Mouse (Mus musculus) thymus, adult 2 months (tissue): ENCODE measurements around the gene Bricd5. TPM values are rescaled to one million over a fixed set of nuclear protein-coding genes. Genes with fewer than 3 reads are reported as not detected.

Source experiments
- DNase-seq: peaks from one replicate; pipeline ENCODE4 v3.0.0; 2021
- H3K27ac ChIP-seq: fragments of 200-500 bp; 2 replicates; pipeline ENCODE4 v1.5.1; 2012; ENCODE audit warnings: low read length, control low read depth; ENCODE audit not compliant: control insufficient read depth, insufficient read depth
- H3K27me3 ChIP-seq: fragments of 200-500 bp; 2 replicates; pipeline ENCODE4 v1.6.1; 2012; ENCODE audit warnings: mild to moderate bottlenecking, low read length, moderate library complexity, mixed read lengths; ENCODE audit not compliant: control insufficient read depth, insufficient read depth
- H3K36me3 ChIP-seq: fragments of 200-500 bp; 2 replicates; pipeline ENCODE4 v1.6.1; 2012; ENCODE audit warnings: mild to moderate bottlenecking, low read length, moderate library complexity; ENCODE audit not compliant: control insufficient read depth, insufficient read depth
- H3K4me1 ChIP-seq: fragments of 200-500 bp; replicated peaks from 2 replicates; pipeline ENCODE4 v1.6.1; 2012; ENCODE audit warnings: low read length; ENCODE audit not compliant: control insufficient read depth, insufficient read depth
- H3K4me3 ChIP-seq: fragments of 200-500 bp; 2 replicates; pipeline ENCODE4 v1.5.1; 2012; ENCODE audit warnings: mild to moderate bottlenecking, low read length, control low read depth, moderate library complexity; ENCODE audit not compliant: control insufficient read depth, insufficient read depth
- CTCF ChIP-seq: fragments of 200-500 bp; IDR thresholded peaks from 2 replicates; pipeline ENCODE4 v1.5.1; 2012; ENCODE audit warnings: mild to moderate bottlenecking, control low read depth, low read length, moderate library complexity, borderline replicate concordance; ENCODE audit not compliant: control insufficient read depth, poor library complexity, insufficient read depth; ENCODE audit errors: extremely low read depth
- POLR2A ChIP-seq: fragments of 200-500 bp; IDR thresholded peaks from 2 replicates; pipeline ENCODE4 v1.6.1; 2012; ENCODE audit warnings: mild to moderate bottlenecking, low read length, control low read depth, moderate library complexity; ENCODE audit not compliant: control insufficient read depth, poor library complexity, insufficient read depth; ENCODE audit errors: extremely low read depth
- WGBS: fragments of 180-500 bp; shearing (Covaris S2); methylation state at CpG from one replicate; pipeline ENCODE4 v1.1.7; 2018; 5-methylcytosine and 5-hydroxymethylcytosine counted together
- polyA plus RNA-seq: library from polyadenylated mRNA; depleted of rRNA; stranded (reverse); fragments of >200 nt; gene quantifications from 2 replicates; pipeline ENCODE4 v1.2.3, GENCODE M21; 2012

Bricd5 gene
- polyA plus RNA-seq, 1 experiment: 0.97 TPM

DNA sequence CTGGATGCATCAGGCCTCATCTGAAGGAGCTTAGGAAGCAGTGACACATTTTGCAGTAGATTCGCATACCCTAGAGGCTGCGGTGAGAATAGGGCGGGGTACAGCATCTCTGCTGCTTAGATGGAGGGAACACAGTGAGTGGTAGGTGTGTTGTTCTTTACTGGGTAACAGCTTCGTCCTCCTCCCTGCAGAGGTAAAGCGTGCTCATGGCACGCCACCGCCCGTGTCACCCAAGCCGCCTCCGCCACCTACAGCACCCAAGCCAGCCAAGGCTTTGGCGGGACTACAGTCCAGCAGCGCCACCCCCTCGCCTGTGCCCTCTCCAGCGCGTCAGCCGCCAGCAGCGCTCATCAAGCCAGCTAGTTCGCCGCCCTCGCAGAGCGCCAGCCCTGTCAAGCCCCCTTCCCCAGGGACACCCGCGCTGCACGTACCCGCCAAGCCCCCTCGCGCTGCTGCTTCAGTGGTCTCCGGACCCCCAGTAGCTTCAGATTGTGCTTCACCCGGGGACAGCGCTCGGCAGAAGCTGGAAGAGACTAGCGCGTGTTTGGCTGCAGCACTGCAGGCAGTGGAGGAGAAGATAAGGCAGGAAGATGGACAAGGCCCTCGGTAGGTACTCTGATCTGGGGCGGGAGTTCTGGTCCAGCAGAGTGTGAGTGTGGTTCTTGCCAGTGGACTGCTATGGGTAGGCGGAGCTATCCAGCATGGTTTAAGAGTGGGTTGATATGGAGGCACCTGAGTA, 32.8 kb downstream of the Bricd5 start:
- peaks cover 21% of the 10 kb centered on the region for H3K36me3 ChIP-seq

DNA sequence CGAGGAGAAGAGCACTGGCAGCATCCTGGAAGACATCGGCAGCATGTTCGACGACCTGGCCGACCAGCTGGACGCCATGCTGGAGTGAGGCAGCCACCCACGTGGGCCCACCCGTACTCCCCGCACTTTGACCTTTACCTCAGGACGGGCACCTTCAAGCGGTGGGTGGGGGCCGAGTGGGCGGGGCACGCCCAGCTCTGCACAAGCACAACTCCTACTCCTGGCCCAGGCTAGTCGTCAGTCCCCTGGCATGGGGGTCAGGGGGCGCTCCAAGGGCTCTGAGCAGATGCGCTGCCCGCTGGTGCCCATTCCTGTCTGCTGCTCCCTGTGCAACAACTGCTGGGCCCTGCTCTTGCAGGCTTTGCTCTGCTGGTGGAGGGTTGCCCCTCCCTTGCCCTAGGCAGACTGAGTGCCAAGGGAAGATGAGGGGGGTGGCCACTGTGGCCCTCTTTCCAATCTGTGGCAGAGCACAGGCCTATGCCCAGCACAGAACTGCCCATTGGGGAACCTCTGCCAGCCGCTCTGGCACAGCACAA, 33.5 kb downstream of the Bricd5 start:
- Histone ChIP-seq H3K36me3 (peaks cover 22% of the 10 kb centered on the region), H3K4me1 (no peaks in the 10 kb centered on the region), H3K27me3 (no peaks in the 10 kb centered on the region), H3K27ac (no peak overlapping the region), H3K4me3 (no peak overlapping the region)
- TF ChIP-seq POLR2A (no peak), CTCF (no peak)
- DNase-seq: no peak
- 85% methylated on average over 19 of the region's 19 CpGs for WGBS

More for the DNA sequence above, 32.8 kb downstream of the Bricd5 start:
- H3K27me3 ChIP-seq: no peaks in the 10 kb centered on the region
- no peaks in the 10 kb centered on the region for H3K4me1 ChIP-seq
- no peak overlapping the region for H3K4me3 ChIP-seq
- no peak overlapping the region for H3K27ac ChIP-seq
- no peak for DNase-seq
- TF ChIP-seq POLR2A (no peak), CTCF (no peak)
- 67% methylated on average over 36 of the region's 36 CpGs for WGBS

DNA sequence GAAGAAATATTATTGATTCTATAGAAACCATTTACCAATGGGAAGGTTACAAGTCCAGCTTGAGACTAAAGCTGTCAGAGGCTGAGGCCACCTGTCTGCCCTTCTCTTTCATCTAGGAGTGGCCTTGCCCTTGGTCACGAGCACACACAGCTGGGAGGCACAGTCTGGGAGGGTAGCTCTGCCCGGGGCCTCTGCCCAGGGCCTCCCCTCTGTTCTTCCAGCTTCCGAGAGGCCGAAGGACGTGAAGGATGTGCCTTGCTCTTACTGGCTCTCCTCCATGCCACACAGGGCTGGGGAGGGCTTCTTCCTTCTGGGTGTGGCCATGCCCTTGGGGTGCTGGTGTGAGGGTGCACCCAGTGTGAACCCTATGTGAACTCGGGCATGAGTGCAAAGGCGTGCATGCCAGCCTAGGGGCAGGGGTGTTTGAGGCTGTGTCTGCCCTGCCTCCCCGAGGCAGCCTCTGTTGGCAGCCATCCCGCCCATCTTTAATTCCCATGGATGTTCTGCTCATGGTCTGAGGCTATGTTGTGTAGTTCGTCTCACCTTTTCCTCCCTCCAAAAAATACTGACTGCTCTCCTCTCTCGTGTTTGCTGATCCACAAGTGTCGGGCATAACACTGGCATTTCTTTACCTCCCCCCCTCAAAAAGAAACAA, 34.2 kb downstream of the Bricd5 start:
- no peak for DNase-seq
- H3K4me3 ChIP-seq: no peak overlapping the region
- peaks cover 22% of the 10 kb centered on the region for H3K36me3 ChIP-seq
- no peak overlapping the region for H3K27ac ChIP-seq
- H3K27me3 ChIP-seq: no peaks in the 10 kb centered on the region
- 94% methylated on average over 12 of the region's 12 CpGs for WGBS
- no peak for TF ChIP-seq CTCF
- no peak for TF ChIP-seq POLR2A
- no peaks in the 10 kb centered on the region for H3K4me1 ChIP-seq

DNA sequence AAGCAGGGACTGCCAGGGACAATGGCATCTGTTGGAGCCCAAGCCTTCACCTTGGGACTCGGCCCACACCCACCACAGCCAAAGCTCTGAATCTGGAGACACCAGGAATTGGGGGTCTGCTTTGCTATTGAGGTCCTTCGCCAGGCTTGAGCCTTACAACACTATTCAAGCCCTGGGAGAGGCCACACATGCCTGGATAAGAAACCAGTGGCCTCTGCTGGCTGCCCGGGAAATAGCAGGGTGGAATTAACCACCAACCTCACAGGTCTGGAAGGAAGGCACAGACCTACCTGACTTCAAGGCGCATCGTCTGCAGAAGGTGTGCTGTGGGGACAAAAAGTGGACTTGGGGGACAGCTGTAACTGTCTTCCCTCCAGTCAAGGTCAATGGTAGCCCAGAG, 39.9 kb downstream of the Bricd5 start:
- WGBS: 77% methylated on average over 5 of the region's 5 CpGs
- no peak overlapping the region for H3K4me3 ChIP-seq
- no peak overlapping the region for H3K27ac ChIP-seq

GRCm38 (mm10) chr17:24514270-24515257, 40.9 kb downstream of the Bricd5 start:
- Histone ChIP-seq H3K27ac (no peak overlapping the region), H3K36me3 (peaks cover 52% of the 10 kb centered on the region), H3K4me1 (no peaks in the 10 kb centered on the region), H3K27me3 (no peaks in the 10 kb centered on the region), H3K4me3 (no peak overlapping the region)
- DNase-seq: no peak
- WGBS: 97% methylated on average over 24 of the region's 24 CpGs
- TF ChIP-seq CTCF (no peak), POLR2A (no peak)

More for the DNA sequence above, 39.9 kb downstream of the Bricd5 start:
- TF ChIP-seq POLR2A (no peak), CTCF (0 out of 2 replicates have a peak, but pooled peaks have one; percentile 9)
- peaks cover 54% of the 10 kb centered on the region for H3K36me3 ChIP-seq
- H3K27me3 ChIP-seq: no peaks in the 10 kb centered on the region
- DNase-seq: peak; percentile 22
- H3K4me1 ChIP-seq: no peaks in the 10 kb centered on the region

GRCm38 (mm10) chr17:24520450-24520849, 46.8 kb downstream of the Bricd5 start:
- 80% methylated on average over 4 of the region's 4 CpGs for WGBS
- TF ChIP-seq CTCF (no peak), POLR2A (no peak)
- Histone ChIP-seq H3K4me3 (no peak overlapping the region), H3K27me3 (no peaks in the 10 kb centered on the region), H3K4me1 (no peaks in the 10 kb centered on the region; the same call in 1 of the 2 replicates), H3K27ac (no peak overlapping the region), H3K36me3 (peaks cover 27% of the 10 kb centered on the region)
- no peak for DNase-seq
